Mouse (Mus musculus): ENCODE measurements around the gene Igf1r. TPM values are rescaled to one million over a fixed set of nuclear protein-coding genes. Genes with fewer than 3 reads are reported as not detected.

Igf1r gene
- polyA plus RNA-seq, 1 experiment from 2014 or later, result 21.0 TPM

- H3K4me1 ChIP-seq (replicated peaks; ENCODE audit: control insufficient read depth, insufficient read depth, low read length), result peaks cover 2% of the 10 kb centered on the region; the same call in 1 of the 2 replicates
- ATAC-seq (ENCODE audit: low FRiP score) (no peak), DNase-seq (ENCODE audit: low spot score) (no peak)
- WGBS, result 83% methylated on average over 3 of the region's 3 CpGs
- H3K4me2 ChIP-seq (replicated peaks), result no peak overlapping the region
- no peaks in the 10 kb centered on the region for H3K27me3 ChIP-seq (ENCODE audit: control insufficient read depth, insufficient read depth, low read length)
- no peak overlapping the region for H3K27ac ChIP-seq
- peaks cover 6% of the 10 kb centered on the region; the same call in 1 of the 2 replicates for H3K36me3 ChIP-seq (replicated peaks; ENCODE audit: control insufficient read depth, insufficient read depth)
- no peak overlapping the region for H3K4me3 ChIP-seq (replicated peaks; ENCODE audit: low read length)
- H3K9ac ChIP-seq, result no peak overlapping the region
- no peaks in the 10 kb centered on the region for H3K9me3 ChIP-seq (ENCODE audit: control insufficient read depth, low read length)
Observed at GRCm38 (mm10) chr7:68010802-68011201, 58.2 kb downstream of the Igf1r start.

GRCm38 (mm10) chr7:68011385-68012122 lies 58.9 kb downstream of the Igf1r start:
- Histone ChIP-seq H3K27ac (no peak overlapping the region), H3K9ac (no peak overlapping the region), H3K36me3 (replicated peaks; ENCODE audit: control insufficient read depth, insufficient read depth) (peaks cover 6% of the 10 kb centered on the region; the same call in 1 of the 2 replicates), H3K27me3 (ENCODE audit: control insufficient read depth, insufficient read depth, low read length) (no peaks in the 10 kb centered on the region), H3K4me3 (replicated peaks; ENCODE audit: low read length) (no peak overlapping the region), H3K4me1 (replicated peaks; ENCODE audit: control insufficient read depth, insufficient read depth, low read length) (peaks cover 2% of the 10 kb centered on the region; the same call in 1 of the 2 replicates), H3K4me2 (replicated peaks) (no peak overlapping the region), H3K9me3 (ENCODE audit: control insufficient read depth, low read length) (no peaks in the 10 kb centered on the region)
- ATAC-seq (ENCODE audit: low FRiP score) (no peak), DNase-seq (ENCODE audit: low spot score) (no peak)
- 81% methylated on average over 13 of the region's 13 CpGs for WGBS

- peaks cover 2% of the 10 kb centered on the region; the same call in 1 of the 2 replicates for H3K4me1 ChIP-seq (replicated peaks; ENCODE audit: control insufficient read depth, insufficient read depth, low read length)
- H3K4me3 ChIP-seq (replicated peaks; ENCODE audit: low read length), result no peak overlapping the region
- H3K9me3 ChIP-seq (ENCODE audit: control insufficient read depth, low read length), result no peaks in the 10 kb centered on the region
- ATAC-seq (ENCODE audit: low FRiP score) (no peak), DNase-seq (ENCODE audit: low spot score) (no peak)
- no peak overlapping the region for H3K4me2 ChIP-seq (replicated peaks)
- 64% methylated on average over 6 of the region's 6 CpGs for WGBS
- H3K9ac ChIP-seq, result no peak overlapping the region
- H3K36me3 ChIP-seq (replicated peaks; ENCODE audit: control insufficient read depth, insufficient read depth), result peaks cover 6% of the 10 kb centered on the region; the same call in 1 of the 2 replicates
- no peaks in the 10 kb centered on the region for H3K27me3 ChIP-seq (ENCODE audit: control insufficient read depth, insufficient read depth, low read length)
- H3K27ac ChIP-seq, result no peak overlapping the region
Observed at GRCm38 (mm10) chr7:68012123-68012474, 59.5 kb downstream of the Igf1r start.

- DNase-seq (ENCODE audit: low spot score) (no peak), ATAC-seq (ENCODE audit: low FRiP score) (no peak)
- Histone ChIP-seq H3K36me3 (replicated peaks; ENCODE audit: control insufficient read depth, insufficient read depth) (no peaks in the 10 kb centered on the region; the same call in 1 of the 2 replicates), H3K4me3 (replicated peaks; ENCODE audit: low read length) (no peak overlapping the region), H3K4me1 (replicated peaks; ENCODE audit: control insufficient read depth, insufficient read depth, low read length) (peaks cover 2% of the 10 kb centered on the region), H3K27me3 (ENCODE audit: control insufficient read depth, insufficient read depth, low read length) (no peaks in the 10 kb centered on the region), H3K9me3 (ENCODE audit: control insufficient read depth, low read length) (no peaks in the 10 kb centered on the region), H3K9ac (no peak overlapping the region), H3K4me2 (replicated peaks) (no peak overlapping the region), H3K27ac (no peak overlapping the region)
- 63% methylated on average over 3 of the region's 3 CpGs for WGBS
Observed at GRCm38 (mm10) chr7:68014495-68014894, 61.9 kb downstream of the Igf1r start.

- Histone ChIP-seq H3K4me1 (replicated peaks; ENCODE audit: control insufficient read depth, insufficient read depth, low read length) (peaks cover 4% of the 10 kb centered on the region), H3K27ac (no peak overlapping the region), H3K36me3 (replicated peaks; ENCODE audit: control insufficient read depth, insufficient read depth) (no peaks in the 10 kb centered on the region; the same call in 1 of the 2 replicates), H3K4me3 (replicated peaks; ENCODE audit: low read length) (no peak overlapping the region), H3K9ac (no peak overlapping the region), H3K9me3 (ENCODE audit: control insufficient read depth, low read length) (no peaks in the 10 kb centered on the region), H3K4me2 (replicated peaks) (no peak overlapping the region), H3K27me3 (ENCODE audit: control insufficient read depth, insufficient read depth, low read length) (no peaks in the 10 kb centered on the region)
- DNase-seq (ENCODE audit: low spot score), result no peak
- no peak for ATAC-seq (ENCODE audit: low FRiP score)
- WGBS, result 100% methylated on average over 3 of the region's 3 CpGs
Observed at GRCm38 (mm10) chr7:68015404-68015803, 62.8 kb downstream of the Igf1r start.

- Histone ChIP-seq H3K27me3 (ENCODE audit: control insufficient read depth, insufficient read depth, low read length) (no peaks in the 10 kb centered on the region), H3K4me1 (replicated peaks; ENCODE audit: control insufficient read depth, insufficient read depth, low read length) (peaks cover 9% of the 10 kb centered on the region), H3K9ac (no peak overlapping the region), H3K9me3 (ENCODE audit: control insufficient read depth, low read length) (no peaks in the 10 kb centered on the region), H3K36me3 (replicated peaks; ENCODE audit: control insufficient read depth, insufficient read depth) (no peaks in the 10 kb centered on the region; the same call in 1 of the 2 replicates), H3K4me2 (replicated peaks) (no peak overlapping the region), H3K4me3 (replicated peaks; ENCODE audit: low read length) (no peak overlapping the region), H3K27ac (no peak overlapping the region)
- ATAC-seq (ENCODE audit: low FRiP score) (no peak), DNase-seq (ENCODE audit: low spot score) (no peak)
- 78% methylated on average over 4 of the region's 4 CpGs for WGBS
Observed at GRCm38 (mm10) chr7:68018038-68018437, 65.4 kb downstream of the Igf1r start.

GRCm38 (mm10) chr7:68020556-68020955 lies 67.9 kb downstream of the Igf1r start:
- WGBS, result 83% methylated on average over 2 of the region's 2 CpGs
- H3K4me1 ChIP-seq (replicated peaks; ENCODE audit: control insufficient read depth, insufficient read depth, low read length), result peaks cover 15% of the 10 kb centered on the region
- no peak overlapping the region for H3K4me3 ChIP-seq (replicated peaks; ENCODE audit: low read length)
- no peak overlapping the region for H3K9ac ChIP-seq
- H3K4me2 ChIP-seq (replicated peaks), result no peak overlapping the region
- H3K36me3 ChIP-seq (replicated peaks; ENCODE audit: control insufficient read depth, insufficient read depth), result no peaks in the 10 kb centered on the region; the same call in 1 of the 2 replicates
- no peaks in the 10 kb centered on the region for H3K27me3 ChIP-seq (ENCODE audit: control insufficient read depth, insufficient read depth, low read length)
- no peak overlapping the region for H3K27ac ChIP-seq
- ATAC-seq (ENCODE audit: low FRiP score) (no peak), DNase-seq (ENCODE audit: low spot score) (no peak)
- no peaks in the 10 kb centered on the region for H3K9me3 ChIP-seq (ENCODE audit: control insufficient read depth, low read length)

- Histone ChIP-seq H3K9ac (no peak overlapping the region), H3K27me3 (ENCODE audit: control insufficient read depth, insufficient read depth, low read length) (no peaks in the 10 kb centered on the region), H3K4me3 (replicated peaks; ENCODE audit: low read length) (no peak overlapping the region), H3K27ac (no peak overlapping the region), H3K4me1 (replicated peaks; ENCODE audit: control insufficient read depth, insufficient read depth, low read length) (peaks cover 23% of the 10 kb centered on the region), H3K36me3 (replicated peaks; ENCODE audit: control insufficient read depth, insufficient read depth) (no peaks in the 10 kb centered on the region; the same call in 1 of the 2 replicates), H3K4me2 (replicated peaks) (no peak overlapping the region), H3K9me3 (ENCODE audit: control insufficient read depth, low read length) (no peaks in the 10 kb centered on the region)
- 79% methylated on average over 2 of the region's 2 CpGs for WGBS
- no peak for ATAC-seq (ENCODE audit: low FRiP score)
- DNase-seq (ENCODE audit: low spot score), result no peak
Observed at GRCm38 (mm10) chr7:68021741-68022140, 69.1 kb downstream of the Igf1r start.

- H3K4me1 ChIP-seq (replicated peaks; ENCODE audit: control insufficient read depth, insufficient read depth, low read length), result peaks cover 23% of the 10 kb centered on the region
- H3K27ac ChIP-seq, result no peak overlapping the region
- DNase-seq (ENCODE audit: low spot score) (no peak), ATAC-seq (ENCODE audit: low FRiP score) (no peak)
- H3K4me3 ChIP-seq (replicated peaks; ENCODE audit: low read length), result no peak overlapping the region
- H3K9ac ChIP-seq, result no peak overlapping the region
- H3K36me3 ChIP-seq (replicated peaks; ENCODE audit: control insufficient read depth, insufficient read depth), result no peaks in the 10 kb centered on the region; the same call in 1 of the 2 replicates
- H3K9me3 ChIP-seq (ENCODE audit: control insufficient read depth, low read length), result no peaks in the 10 kb centered on the region
- H3K4me2 ChIP-seq (replicated peaks), result no peak overlapping the region
- whole genome bisulfite sequencing, result 86% methylated on average over 6 of the region's 6 CpGs
- no peaks in the 10 kb centered on the region for H3K27me3 ChIP-seq (ENCODE audit: control insufficient read depth, insufficient read depth, low read length)
Observed at GRCm38 (mm10) chr7:68022188-68022587, 69.6 kb downstream of the Igf1r start.
